ENCODE assay signal across 12 mouse cellular contexts in genomic region chr11:11997045-11997444, GRCm38 (mm10). TPM values are rescaled to one million over a fixed set of nuclear protein-coding genes. Genes with fewer than 3 reads are reported as not detected.
DNase-seq lines count a peak whose midpoint lies in the region; ATAC-seq lines count a peak whose summit lies in the region.
"Had no signal": no experiment of that assay in that cellular context is flagged by ENCODE, and none has a peak within 500 bp of the region (broad histone marks: within the 10 kb centered on the region; RNA-seq: fewer than 3 reads in every experiment).

No protein-coding gene starts in this region.

- H3K36me3 ChIP-seq in lung, embryonic 15.5 days, result 0 out of 2 replicates have a peak, but pooled peaks cover 2% of the 10 kb centered on the region
- H3K36me3 ChIP-seq: midbrain, embryonic 12.5 days had no signal

- DNase-seq in gastrocnemius, adult 18-20 months (ENCODE audit: low spot score), result peak; percentile 54
- no peak for DNase-seq in gastrocnemius, postnatal 10 days
- DNase-seq in lung, postnatal 14 days, result no peak
- peak; percentile 57 to 60 for DNase-seq in heart, adult 9 months (ENCODE audit: low spot score in 2 of 2)
- DNase-seq in layer of hippocampus, postnatal 10 days (ENCODE audit: low spot score in 2 of 2), result peak; percentile 22 to 24
- no peak for DNase-seq in kidney, adult 11 months
- DNase-seq in adipocyte (ENCODE audit: low spot score), result no peak
- DNase-seq: adrenal gland, postnatal 36 days; spleen, adult 18-20 months had no signal

- no peak overlapping the region for H3K9ac ChIP-seq in lung, embryonic 15.5 days
- H3K9ac ChIP-seq: midbrain, embryonic 12.5 days had no signal

- no peak overlapping the region for H3K4me3 ChIP-seq in lung, embryonic 15.5 days
- H3K4me3 ChIP-seq: midbrain, embryonic 12.5 days had no signal

- 48% methylated on average over 1 of the region's 1 CpGs for WGBS in lung, embryonic 15.5 days

- no peaks in the 10 kb centered on the region for H3K27me3 ChIP-seq in lung, embryonic 15.5 days
- H3K27me3 ChIP-seq: midbrain, embryonic 12.5 days had no signal

- no peak overlapping the region for H3K4me2 ChIP-seq in lung, embryonic 15.5 days
- H3K4me2 ChIP-seq: midbrain, embryonic 12.5 days had no signal

- no peaks in the 10 kb centered on the region; the same call in 1 of the 2 replicates for H3K4me1 ChIP-seq in lung, embryonic 15.5 days
- H3K4me1 ChIP-seq: midbrain, embryonic 12.5 days had no signal

- peak; percentile 47; the same call in 1 of the 2 replicates for ATAC-seq in lung, embryonic 15.5 days (ENCODE audit: borderline replicate concordance, extremely low read depth, low FRiP score, low TSS enrichment)

- no peaks in the 10 kb centered on the region for H3K9me3 ChIP-seq in lung, embryonic 15.5 days
- H3K9me3 ChIP-seq: midbrain, embryonic 12.5 days had no signal

- H3K27ac ChIP-seq in lung, embryonic 15.5 days, result no peak overlapping the region
- H3K27ac ChIP-seq: midbrain, embryonic 12.5 days had no signal

RNA-seq across cellular contexts. Expression of gene Grb10, which starts 41.4 kb away (rescaled TPM):
- 10 to 100 TPM; 26.6 to 36.9 TPM for total RNA-seq in gastrocnemius, adult 18-20 months (2021)
- 100 to 1,000 TPM; 410 to 422 TPM for total RNA-seq in gastrocnemius, postnatal 10 days (2021)
- 600 and 609 TPM in 2 replicates for polyA plus RNA-seq in lung, embryonic 15.5 days (2015; fragmentation: Nextera tagmentation; extraction: Ambion mirVana)
- total RNA-seq in layer of hippocampus, postnatal 10 days (2021), result 10 to 100 TPM; 33.8 to 34.6 TPM
- total RNA-seq: neutrophil, adult 5-6 weeks had no signal

Comparison
In these comparisons a context has a peak if more than half of its experiments do, and no peak if none do; other contexts are left out.
1. DNase-seq: peak in gastrocnemius, adult 18-20 months (single experiment), heart, adult 9 months (2 of 2) and layer of hippocampus, postnatal 10 days (2 of 2); none in gastrocnemius, postnatal 10 days (single experiment), lung, postnatal 14 days (single experiment), kidney, adult 11 months (single experiment) and adipocyte (single experiment).
2. RNA of gene Grb10, which starts 41.4 kb away (total RNA-seq): 410 to 422 TPM in gastrocnemius, postnatal 10 days; 26.6 to 36.9 TPM in gastrocnemius, adult 18-20 months and 33.8 to 34.6 TPM in layer of hippocampus, postnatal 10 days; every median in the first group is over 10 times any median in the second.